Mouse (Mus musculus) skeletal muscle tissue, adult 2 months (tissue): Measurements from ENCODE around the gene Cby1.

ENCODE experiments used
- DNase-seq: peaks from one replicate; pipeline ENCODE4 v3.0.0-alpha.2; 2012; ENCODE audit warnings: low read depth, low spot score

Cby1 gene

GRCm38 (mm10) chr15:79706603-79707214, 47.7 kb downstream of the Cby1 start:
- no peak for DNase-seq

DNA sequence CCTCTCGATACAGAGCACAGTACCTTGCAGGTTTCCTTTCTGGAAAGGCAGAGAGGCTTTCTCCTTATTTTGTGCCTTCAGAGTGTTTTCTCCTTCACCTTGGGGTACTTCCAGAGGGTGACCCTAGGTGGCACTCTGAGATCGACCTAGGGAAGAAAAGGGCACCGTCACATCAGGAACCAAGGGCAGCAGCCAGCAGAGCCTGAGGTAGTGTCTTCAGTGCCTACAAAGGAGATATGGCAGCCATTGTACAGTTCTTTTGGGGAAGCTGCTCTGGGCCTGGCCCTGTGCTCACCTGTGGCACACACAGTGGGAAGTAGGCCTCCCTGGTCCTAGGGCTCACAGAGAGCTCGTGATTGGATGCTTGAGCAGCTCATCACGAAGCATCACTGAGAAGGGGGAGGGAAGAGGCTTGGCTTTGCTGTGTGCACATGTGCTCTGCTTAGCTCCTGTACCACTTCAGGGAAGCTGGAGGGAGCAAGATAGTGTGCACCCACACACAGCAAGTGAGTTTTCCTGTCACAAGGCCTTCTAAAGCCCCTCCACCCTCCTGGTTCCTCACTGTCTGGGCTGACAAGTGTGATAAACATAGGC, 49.3 kb downstream of the Cby1 start:
- no peak for DNase-seq

DNA sequence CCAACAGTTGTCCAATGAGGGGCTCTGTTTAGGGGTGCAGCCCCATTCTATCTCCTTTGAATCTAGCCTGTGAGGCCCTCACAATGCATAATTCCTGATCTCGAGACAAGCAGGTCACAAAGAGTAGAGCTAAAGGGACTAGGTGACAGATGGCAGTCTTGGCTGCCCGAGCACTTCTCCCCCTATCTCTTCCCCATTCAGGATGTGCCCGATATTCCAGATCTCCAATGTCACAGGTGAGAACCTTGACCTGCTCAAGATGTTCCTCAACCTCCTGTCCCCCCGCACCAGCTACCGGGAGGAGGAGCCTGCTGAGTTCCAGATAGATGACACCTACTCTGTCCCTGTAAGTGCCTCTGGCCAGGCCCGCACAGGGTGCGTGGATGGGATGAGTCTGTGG, 56.6 kb downstream of the Cby1 start:
- DNase-seq: no peak

DNA sequence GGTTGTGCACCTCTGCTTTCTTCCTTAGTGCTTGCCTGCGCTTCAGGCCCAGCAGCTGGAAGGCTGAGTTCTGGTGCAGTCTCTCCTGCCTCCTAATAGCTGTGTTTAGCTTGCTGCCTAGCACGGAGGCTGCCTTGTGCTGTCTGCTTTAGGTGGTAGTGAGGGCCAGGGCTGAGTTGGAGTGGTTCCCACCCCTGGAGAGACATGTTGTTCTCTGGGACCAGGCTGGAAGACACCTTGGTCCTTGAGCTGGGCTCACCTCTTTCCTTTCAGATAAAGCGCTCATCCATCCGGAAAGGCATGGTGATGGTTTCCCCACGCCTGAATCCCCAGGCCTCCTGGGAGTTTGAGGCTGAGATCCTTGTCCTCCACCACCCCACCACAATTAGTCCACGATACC, 57.7 kb downstream of the Cby1 start:
- no peak for DNase-seq
